Mouse (Mus musculus): Measurements from ENCODE around the gene Ace3.

DNA sequence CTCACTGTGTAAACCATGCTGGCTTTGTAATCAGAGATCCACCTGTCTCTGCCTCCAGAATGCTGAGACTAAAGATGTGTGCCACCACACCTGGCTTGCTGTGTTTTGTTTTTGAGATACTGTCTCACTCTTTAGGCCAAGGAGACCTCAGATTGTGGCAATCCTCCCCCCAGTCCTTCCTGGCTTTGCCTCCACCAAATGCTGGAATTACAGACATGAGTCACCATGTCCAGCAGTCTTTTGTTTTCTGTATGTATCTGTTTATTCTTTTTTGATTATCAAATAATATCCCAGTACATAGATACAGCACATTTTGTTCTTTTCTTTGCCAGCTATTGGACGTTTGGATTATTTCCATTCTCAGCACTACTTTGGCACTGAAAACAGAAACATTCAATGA lies 35.9 kb upstream of the Ace3 start:
- TF ChIP-seq POLR2A (IDR thresholded peaks at IDR 0.05; ENCODE audit: insufficient read length, low read depth) (no peak), TCF12 (IDR thresholded peaks at IDR 0.05; ENCODE audit: insufficient read depth, poor library complexity, severe bottlenecking) (no peak), USF1 (IDR thresholded peaks at IDR 0.05; ENCODE audit: low read depth) (no peak), E2F4 (IDR thresholded peaks at IDR 0.05; ENCODE audit: insufficient read depth) (no peak), MYOG (IDR thresholded peaks at IDR 0.05; ENCODE audit: control insufficient read depth in 1 of 3, insufficient read depth in 1 of 3, insufficient read length in 2 of 3, low read depth in 2 of 3) (no peak), MAX (IDR thresholded peaks at IDR 0.05; ENCODE audit: low read depth) (no peak), TCF3 (IDR thresholded peaks at IDR 0.05; ENCODE audit: insufficient read length, low read depth) (no peak), POLR2AphosphoS2 (IDR thresholded peaks at IDR 0.05; ENCODE audit: insufficient read length, low read depth) (no peak), SRF (IDR thresholded peaks at IDR 0.05; ENCODE audit: control insufficient read depth, insufficient read length, low read depth) (no peak)
